Mouse (Mus musculus): Measurements from ENCODE around the gene Rims3.
A peak's percentile ranks its signal among the peaks of the same experiment; 100 is the strongest.

The Rims3 gene

DNA sequence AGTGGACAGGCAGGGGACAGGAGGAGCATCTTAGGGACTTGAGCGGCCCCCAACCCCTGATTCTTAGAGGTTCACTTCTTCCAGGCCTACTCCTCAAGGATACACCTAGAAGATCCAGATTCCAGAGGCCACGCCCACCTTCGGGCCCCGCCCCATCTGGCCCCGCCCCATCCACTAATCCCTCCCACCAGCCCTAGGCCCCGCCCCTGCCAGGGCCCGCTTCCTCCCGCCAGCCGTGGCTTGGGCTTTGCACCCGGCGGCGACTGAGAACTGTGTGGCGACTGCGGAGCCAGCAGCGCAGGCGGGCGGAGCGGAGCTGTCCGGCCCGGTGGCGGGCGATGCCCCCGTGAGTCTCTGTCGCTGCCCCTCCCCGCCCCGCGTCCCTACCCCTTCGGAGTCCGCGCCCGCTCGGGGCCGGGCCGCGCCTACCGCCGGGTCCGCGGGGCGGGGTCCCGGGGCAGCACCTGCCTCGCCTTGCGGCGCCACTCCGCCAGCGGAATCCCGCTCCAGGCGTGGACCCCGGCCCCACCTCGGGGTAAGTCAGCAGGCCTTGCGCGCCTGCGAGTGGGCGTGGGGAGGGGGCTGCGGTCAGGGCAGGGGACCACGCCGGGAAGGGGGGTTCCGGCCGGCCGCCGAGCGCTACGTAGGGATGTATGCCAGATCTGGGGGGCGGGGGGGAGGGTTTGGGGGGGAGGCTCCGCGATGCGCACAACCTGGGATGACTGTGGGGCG lies at the start of gene Rims3:
Rims3 (plus strand) TSS at position 229 of the 732 bp plus-strand sequence.
- no peak for DNase-seq (ENCODE audit: low read depth)

DNA sequence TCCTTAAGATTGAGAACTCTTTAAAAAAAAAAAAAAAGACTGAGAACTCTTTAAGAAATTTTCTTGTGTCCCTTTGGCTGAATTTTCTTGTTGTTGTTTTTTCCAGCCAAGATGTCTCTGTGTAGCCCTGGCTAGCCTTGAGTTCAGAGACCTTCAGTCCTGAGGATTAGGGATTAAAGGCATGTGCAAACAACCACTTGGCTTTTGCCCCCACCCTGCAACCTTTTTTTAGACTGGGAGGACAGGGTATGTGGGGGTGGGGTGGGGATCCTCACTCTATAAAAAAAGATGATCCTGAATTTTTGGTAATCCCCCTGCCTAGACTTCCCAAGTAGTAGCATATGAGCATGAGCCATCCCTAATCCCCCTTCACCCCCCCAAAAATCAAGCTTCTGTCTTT lies 48.8 kb upstream of the Rims3 start:
- no peak for DNase-seq (ENCODE audit: low read depth)

DNA sequence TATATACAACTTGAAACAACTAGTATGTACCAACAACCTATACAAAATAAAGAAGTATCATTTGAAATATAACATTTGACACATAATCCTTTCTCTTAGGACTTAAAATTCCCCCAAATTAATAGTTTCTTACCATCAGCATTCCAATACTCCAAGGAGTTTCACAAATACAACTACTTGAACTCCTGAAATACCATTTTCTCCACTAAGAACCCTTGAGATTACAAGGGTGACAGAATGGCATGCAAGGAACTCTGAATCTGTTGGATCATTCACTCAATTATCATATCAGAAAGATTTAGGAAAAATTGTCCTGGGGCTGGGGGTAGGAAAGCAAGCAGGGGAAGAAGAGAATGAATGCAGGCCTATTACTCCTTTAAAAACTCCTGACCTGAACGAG lies 40.9 kb upstream of the Rims3 start:
- no peak for DNase-seq (ENCODE audit: low read depth)

DNA sequence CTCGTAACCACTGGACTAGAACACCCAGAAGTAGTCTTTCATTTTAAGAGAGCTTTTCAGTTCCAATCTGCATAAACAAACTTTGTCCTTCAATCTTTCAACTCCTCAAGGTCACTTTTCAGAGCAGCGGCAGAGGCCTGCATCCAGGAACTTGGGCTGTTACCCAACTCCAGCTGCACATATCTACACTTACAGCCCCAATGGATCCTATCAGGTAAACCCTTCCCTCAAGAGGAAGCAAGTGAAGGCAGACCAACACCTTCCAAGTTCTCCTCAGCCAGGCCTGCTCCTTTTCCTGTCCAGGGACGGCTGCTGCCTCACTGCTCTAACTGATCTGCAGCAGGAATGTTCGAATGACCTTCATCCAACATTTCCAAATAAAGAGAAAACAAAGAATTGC lies 40.4 kb upstream of the Rims3 start:
- peak; percentile 38 for DNase-seq (ENCODE audit: low read depth)

DNA sequence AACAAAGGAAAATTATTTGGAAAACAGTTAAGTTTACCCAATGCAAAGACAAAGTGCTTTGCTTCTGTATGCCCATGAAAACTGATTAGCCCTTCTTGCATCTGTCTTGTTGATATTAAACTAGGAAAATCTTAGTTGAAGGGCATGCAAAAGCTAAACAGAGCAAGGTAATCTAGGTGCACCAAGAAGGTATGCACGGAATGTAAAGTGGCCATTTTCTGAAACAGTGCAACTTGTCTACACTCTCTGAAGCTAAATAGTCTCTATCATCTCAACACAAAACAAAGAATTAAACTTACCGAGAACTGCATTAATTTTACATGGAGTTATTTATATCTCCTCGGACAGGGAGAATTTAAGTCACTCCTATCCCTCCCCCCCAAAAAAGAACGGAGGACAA lies 39.5 kb upstream of the Rims3 start:
- DNase-seq (ENCODE audit: low read depth) = no peak

DNA sequence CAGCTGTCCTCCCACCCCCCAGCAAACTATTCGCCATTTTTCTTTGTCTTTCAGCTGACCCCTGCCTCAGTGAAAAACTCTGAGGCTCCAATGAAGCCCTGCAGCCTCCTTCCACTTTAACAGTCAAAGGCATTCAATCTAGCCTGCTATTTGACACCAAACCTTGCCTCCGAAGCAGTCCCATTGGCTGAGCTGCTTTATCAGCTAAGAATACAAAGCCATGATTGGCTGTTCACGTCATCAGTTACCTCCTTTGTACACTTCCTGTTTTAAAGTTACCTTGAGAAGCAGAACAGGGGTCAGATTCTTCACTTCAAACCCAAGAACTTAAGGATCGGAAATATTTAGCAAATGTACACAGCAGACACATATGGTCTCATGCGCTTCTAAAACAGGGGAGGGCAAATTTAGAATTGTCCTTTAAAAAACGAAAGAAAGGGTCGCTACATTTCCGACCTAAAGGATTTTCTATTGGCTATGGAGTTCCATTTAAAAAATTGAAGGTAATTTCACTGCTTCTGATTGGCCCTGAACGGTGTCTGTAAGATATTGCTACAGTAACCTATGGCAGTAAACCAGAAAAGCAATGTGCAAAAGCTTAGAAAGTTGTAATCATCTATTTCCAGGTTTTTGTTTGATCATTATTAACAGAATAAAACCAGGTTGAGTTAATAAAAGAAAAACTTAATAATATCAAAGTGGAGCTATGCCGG lies 38.8 kb upstream of the Rims3 start:
- DNase-seq (ENCODE audit: low read depth) = peak; percentile 98

DNA sequence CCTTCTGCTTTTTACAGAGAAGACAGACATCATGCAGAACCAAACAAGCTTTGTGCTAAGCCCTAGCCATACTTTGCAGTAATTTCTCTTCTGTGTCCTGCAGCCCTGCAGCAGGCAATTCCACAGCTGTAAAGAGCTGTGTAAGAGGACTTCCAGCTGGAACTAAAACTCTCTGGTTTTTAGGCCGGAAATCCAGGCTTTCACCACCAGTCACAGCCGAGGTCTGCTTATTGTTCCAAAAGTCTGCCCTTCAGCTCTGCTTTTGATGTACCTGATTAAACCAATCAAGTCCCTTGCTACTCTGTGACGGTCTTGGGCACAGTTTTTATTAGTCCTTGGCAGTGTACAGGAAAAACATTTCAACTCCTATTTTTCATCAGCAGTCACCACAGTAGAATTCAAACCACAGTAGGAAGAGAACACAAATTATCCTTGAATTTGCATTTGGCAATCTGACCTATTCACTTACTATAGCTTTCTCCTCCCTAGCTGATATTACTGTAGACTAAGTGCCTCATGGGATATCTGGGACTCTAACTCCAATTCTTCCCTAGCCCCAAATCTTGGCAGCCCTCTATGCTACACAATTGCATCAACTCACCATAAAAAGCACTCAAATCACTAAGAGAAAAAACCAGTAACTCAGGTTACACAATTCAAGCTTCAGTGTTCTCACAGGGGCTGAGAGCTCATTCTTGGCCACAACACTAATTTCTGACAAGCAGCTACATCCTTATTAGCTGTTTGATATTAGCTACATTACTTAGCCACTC lies 37.4 kb upstream of the Rims3 start:
- DNase-seq (ENCODE audit: low read depth) = peak; percentile 40

DNA sequence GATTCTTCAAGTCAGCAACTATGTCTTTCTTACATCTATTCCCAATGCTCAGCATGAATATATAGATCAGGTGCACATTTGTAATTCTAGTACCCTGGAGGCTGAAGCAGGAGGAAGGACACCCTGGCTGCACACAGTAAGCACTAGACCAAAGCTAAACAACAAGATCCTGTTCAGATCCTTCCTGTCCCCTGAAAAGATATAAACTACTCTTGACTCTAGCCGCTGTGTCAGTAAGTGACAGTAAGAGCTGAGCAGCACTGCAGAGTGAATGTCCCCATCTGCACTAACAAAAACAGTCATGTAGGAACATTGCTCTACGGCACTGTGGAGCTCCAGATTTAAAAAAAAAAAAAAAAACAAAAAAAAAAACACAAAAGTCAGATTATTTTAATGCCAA lies 36.7 kb upstream of the Rims3 start:
- no peak for DNase-seq (ENCODE audit: low read depth)

DNA sequence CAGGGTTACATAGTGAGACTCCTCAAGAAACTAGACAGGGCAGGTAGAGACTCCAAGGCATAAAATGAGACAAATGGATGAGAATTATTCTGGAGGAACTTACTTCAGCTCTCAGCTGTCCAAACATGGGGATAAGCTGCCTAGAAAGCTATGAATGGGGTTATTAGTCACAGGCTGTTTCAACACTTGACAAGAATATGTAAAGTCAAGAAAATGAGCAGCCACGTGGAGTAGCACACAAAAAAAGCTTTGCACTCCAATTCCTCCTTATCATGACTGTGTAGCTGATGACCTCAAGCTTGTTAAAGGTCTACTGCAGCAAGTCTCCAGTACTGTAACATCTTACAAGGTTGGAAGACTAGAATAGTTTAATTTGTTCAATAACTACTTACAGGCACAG lies 35.3 kb upstream of the Rims3 start:
- peak; percentile 67 for DNase-seq (ENCODE audit: low read depth)

DNA sequence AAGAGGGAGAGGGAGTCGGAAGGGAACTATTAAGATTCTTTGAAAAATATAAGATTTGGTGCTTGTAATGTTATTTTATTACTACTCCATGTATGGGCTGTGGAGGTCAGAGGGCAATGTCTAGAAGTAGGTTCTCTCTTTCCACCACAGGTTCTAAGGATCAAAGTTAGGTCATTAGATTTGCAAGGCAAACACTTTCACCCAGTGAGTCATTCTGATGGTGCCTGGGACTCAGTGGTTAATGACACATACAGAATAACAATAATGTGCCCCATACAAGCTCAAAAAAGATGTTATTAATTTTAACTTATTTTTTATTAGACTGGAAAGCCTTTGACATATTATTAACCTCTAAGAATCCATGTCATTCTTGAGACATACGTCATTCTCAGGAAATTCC lies 34.7 kb upstream of the Rims3 start:
- DNase-seq (ENCODE audit: low read depth) = peak; percentile 59

DNA sequence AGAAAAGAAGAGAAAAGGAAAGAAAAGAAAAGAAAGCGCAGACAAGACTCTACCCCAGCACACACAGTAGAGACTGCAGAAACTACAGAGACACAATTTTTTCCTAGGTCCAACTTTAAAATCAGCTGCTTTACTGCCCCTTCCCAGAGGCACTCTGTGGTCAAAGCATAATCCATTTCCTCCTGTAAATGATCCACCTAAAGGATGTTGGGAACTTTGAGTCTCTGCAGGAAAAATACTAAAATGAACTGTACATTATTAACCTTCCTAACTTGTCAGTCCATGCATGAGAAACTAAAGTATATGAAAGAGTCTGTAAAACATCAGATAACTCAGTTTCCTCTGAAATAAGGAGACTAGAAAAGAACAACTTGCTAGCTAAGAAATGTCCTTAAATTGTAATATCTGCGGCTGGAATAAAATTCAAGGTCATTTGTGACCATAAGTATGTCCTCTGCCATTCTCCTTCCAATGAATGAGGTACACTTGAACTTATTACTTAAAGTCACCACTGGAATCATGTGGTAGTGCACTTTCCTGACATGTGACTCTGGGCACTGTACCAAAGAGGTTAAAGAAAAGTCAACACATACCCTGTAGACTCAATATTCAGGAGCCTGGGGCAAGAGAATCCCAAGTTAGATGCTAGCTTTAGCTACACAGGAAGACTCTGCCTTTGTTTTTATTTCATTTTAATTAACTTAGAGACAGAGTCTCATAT lies 32.3 kb upstream of the Rims3 start:
- no peak for DNase-seq (ENCODE audit: low read depth)

DNA sequence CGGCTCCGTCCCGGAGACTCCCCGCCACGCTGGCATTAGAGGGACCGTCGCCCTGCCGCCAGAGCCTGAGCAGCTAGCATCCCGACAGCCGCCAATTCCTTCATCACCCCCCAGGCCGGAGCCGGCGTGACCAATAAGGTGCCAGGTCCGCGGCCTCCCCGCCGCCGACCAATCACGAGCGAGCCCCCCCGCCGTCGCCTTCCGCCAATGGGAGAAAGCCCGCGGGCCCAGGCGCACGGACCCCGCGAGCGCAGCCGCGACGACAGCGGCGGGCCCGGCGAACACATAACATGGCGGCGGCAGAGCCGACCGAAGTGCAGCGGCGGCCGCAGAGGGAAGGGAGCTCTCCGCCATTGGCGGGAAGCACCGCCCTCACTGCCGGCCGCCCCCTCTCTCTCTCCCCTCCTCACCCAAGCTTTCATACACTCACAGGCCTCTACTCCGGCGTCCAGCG lies 29.5 kb upstream of the Rims3 start:
- peak; percentile 92 for DNase-seq (ENCODE audit: low read depth)

DNA sequence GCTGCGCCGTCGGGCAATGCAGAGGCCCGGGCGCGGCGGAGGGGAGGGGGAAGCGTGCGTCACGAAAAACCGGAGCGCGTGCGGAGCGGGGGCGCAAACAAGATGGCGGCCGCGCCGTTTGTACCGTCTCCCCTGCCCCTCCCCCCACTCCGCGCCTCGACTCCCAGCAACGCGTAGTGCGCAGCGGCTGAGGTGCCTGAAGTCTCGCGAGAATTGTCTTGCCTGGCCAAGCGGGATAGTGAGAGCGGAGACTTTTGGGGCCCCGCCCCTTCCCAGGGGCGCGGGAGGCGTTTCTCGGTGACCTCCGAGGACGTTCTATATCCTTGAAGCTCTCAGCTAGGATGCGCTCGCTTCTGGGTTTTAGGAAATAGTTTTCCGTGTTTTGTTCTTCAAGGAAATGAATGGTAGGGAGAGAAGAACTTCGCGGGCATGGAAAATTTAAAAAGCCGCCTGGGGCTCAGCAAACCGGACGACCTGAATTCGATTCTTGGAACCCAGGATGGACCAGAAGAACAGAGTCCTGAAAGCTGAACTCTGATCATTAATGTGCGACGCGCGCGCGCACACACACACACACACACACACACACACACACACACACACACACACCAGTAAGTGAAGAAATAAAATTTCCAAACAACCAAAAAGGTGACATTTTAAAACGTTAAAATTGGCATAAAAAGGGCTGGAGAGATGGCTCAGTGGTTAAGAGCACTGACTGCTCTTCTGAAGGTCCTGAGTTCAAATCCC lies 28.9 kb upstream of the Rims3 start:
- DNase-seq (ENCODE audit: low read depth) = peak; percentile 99

DNA sequence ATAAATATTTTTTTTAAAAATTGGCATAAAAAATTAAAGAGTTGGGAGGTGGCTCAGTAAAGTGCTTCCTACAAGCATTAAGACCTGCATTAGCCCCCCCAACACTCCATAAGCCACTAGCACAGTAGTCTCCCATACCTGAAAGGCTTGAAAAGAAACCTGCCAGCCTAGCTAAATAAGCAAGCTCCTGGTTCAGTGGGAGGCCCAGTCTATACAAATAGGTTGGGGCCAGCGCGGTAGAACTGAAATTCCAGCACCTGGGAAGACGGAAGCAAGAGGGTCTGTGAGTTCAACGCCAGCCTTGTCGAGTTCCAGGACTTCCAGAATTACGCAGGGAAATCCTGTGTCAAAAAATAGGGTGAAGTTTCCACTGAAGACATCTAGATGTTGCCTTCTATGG lies 28.2 kb upstream of the Rims3 start:
- DNase-seq (ENCODE audit: low read depth) = no peak

DNA sequence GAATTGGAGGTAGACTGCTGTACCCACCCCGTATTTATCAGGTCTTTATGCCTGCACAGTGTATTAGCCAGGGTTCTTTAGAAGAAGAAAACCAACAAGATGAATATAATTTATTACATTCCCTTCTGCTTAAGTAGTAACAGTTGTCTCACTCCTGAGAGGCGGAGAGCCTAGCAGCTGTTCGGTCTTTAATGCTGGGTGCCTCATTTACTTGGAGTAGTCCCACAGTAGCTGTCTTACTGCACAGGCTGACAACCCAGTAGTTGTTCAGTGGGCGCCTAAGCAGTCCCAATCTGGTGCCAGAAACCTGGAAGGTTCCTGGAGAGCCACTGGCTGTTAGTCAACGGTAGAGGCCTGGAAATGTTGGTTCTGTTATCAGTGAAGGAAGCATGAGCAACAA lies 23.8 kb upstream of the Rims3 start:
- no peak for DNase-seq (ENCODE audit: low read depth)

DNA sequence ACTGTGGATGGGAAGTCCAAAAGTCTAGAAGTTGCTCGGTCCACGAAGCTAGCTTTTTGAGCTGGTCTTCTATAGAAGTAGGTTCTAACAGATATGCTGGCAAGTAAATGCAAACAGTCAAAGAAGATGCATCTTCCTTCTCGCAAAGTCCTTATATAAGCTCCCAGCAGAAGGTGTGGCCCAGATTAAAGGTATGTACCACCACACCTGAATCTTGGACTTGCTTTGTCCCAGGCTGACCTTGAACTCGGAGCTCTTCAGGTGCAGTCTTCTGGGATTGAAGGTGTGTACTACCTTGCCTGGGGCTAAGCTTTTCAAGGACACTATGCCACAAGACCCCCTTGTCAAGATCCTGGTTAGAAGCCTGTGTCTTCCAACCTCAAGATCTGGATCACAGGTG lies 23.1 kb upstream of the Rims3 start, which contains the start of gene Nfyc:
Nfyc (minus strand) TSS at position 101 of the 400 bp plus-strand sequence.
- no peak for DNase-seq (ENCODE audit: low read depth)

DNA sequence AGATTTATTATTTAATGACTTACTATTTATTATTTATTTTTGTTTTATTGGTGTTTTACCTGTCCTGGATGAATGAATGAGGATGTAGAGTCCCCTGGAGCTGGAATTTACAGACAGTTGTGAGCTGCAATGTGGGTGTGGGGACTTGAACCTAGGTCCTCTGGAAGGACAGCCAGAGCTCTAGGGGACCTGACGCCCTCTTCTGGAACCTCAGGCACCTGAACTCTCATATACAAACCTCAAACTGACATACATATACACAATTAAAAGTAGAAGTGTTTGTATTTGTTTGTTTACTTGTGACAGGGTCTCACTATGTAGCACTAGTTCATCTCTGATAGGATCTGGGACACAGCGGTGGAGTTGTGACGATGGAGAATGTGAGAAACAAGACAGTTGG lies 13.3 kb upstream of the Rims3 start:
- no peak for DNase-seq (ENCODE audit: low read depth)

DNA sequence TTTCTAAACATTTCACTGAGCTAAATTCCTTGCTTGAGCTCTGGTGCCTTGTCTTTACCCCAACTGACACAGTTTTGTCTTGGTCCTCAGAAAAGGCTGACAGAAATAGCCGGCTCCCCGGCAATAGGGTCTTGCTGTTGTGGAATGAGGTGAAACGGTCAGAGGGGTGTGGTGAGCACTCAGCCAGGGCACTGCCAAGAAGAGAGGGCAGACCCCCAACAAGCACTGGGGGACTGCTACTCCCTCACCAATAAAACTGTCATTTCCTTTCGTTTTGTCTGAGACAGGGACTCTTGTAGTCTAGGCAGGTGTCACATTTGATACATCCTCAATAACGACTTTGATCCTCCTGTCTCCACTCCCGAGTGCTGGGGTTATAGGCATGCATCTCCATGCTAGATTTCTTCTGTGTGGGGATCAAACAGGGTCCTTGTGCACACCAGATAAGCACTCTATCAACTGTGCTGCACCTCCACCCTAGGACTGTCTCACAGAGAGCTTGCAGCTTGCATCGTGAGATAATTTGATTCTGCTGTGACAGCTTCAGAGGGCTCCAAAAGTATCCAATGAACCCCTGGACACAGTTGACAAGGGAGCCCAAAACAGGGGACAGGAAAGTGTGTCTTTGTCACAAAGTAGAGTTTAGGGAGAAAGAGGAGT lies 10.1 kb upstream of the Rims3 start:
- DNase-seq (ENCODE audit: low read depth) = no peak

DNA sequence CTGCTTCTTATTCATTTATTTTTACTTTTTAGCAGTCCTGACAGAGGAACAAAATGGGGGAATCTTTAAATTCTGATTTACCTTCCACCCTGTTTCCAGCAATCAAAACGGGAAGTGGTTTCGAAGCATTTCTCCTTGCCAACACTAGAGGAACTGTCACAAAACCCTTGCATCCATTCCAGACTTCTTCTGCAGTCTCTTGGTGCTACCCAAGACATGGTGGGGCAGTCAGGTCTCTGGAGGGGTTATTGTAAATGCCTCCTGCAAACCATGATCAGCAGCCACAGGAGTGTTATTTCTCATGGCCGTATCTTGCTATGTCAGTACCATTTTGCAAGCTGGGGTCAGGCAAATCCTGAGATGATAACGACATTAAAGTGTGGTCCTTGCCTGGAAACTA lies 9.5 kb upstream of the Rims3 start:
- DNase-seq (ENCODE audit: low read depth) = no peak

DNA sequence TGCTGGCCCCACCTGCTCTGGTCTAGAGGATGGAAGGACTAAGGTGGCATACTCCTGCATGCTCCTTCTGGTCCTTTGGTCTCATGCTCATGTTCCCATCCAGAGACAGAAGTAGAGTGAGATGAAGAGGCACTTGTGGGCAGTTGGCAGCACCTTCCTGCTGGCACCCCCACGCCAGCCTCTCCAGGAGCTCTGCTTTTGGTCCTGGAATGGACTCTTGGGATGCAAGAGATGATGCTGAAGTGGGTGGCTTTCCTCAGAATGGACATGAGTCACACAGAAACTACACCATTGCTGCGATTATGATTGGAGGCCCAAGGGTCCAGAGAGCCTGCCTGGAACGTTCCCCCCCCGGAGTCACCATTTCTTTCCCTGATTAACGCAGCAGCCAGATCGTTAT lies 5.7 kb upstream of the Rims3 start:
- DNase-seq (ENCODE audit: low read depth) = no peak

DNA sequence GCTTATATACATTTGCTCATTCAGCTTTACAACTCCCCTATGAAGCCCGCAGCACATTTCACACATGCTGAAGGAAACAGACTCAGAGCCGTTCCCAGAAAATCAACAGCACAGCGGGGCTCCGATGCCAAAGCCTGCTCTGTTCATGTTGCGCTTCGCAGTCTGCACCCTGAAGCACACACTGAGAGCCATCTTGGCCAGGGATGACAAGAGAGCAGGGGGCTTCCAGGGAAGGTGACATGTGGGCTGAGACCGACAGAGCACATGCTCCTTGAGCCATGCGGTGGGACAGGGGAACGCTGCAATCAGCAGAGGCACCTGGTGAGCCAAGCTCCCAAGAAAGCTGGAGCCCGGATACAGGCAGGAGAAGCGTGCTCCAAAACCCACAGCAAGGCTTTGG lies 5.2 kb upstream of the Rims3 start:
- DNase-seq (ENCODE audit: low read depth) = no peak

Measured in 416B (cell line).